Mouse (Mus musculus): ENCODE measurements around the gene Dysf. TPM values are rescaled to one million over a fixed set of nuclear protein-coding genes. Genes with fewer than 3 reads are reported as not detected.

Gene Dysf
- polyA plus RNA-seq, 1 experiment from 2014 or later, result 13.1 TPM

DNA sequence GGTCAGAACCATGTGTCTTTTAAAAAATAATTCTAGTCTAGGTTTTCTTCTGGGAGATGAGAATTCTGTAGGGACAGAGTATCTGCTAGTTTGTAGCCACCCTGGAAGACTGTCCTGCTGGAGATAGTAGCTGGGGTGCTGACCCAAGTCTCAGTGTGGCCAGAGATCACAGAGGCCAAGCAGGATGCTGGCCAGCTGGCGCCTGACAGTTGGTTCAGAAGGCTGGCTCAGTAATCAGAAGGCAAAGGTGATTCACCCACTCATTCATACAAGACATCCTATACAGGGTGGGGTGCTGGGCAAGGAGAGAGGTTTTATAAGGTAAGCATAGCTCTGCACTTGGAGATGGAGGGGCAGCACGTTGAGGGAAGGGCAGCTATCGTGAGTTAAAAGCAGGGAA is 204.7 kb downstream of the Dysf start:
- 41% methylated on average over 3 of the region's 3 CpGs for WGBS
- Histone ChIP-seq H3K27me3 (replicated peaks) (no peaks in the 10 kb centered on the region), H3K9ac (no peak overlapping the region; the same call in 1 of the 2 replicates), H3K4me1 (peaks cover 8% of the 10 kb centered on the region), H3K36me3 (peaks cover 17% of the 10 kb centered on the region), H3K27ac (replicated peaks) (no peak overlapping the region), H3K4me2 (no peak overlapping the region), H3K4me3 (no peak overlapping the region), H3K9me3 (no peaks in the 10 kb centered on the region; the same call in 1 of the 2 replicates)
- no peak for ATAC-seq (ENCODE audit: extremely low read depth, insufficient number of reproducible peaks, low FRiP score, low TSS enrichment)

DNA sequence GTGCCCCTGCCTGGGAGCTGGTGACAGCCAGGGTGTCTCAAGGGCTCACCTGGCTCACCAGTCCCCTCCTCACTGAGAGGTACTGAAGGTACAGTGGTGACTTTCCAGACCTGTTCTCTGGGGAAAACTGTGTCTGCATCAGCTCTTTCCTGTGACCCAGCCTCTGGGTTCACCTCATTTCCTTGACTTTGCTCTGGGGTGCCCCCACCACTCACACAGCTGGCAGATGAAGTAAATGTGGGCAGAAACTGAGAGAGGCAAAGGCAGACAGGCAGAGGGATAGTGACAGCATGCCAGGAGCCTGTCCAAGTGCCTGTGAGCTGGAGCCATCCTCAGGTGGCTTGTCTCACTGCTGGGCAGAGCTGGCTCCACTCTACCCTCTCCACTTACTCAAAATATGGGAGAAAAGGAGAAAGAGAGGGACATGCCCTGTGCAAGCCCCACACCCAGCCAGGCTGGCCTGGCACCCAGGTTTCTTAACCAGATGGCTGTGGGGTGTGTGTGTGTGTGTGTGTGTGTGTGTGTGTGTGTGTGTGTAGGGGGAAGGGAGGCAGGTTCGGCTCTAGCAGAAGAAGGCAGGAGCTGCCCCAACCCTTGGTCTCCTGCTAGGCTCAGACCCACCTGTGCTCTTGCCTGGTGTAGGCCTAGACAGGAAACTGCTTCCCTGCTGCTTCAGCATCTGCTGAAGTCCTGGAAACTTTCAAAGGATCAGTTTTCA is 209.0 kb downstream of the Dysf start:
- no peak overlapping the region for H3K9ac ChIP-seq
- H3K9me3 ChIP-seq, result no peaks in the 10 kb centered on the region
- no peak for ATAC-seq (ENCODE audit: extremely low read depth, insufficient number of reproducible peaks, low FRiP score, low TSS enrichment)
- no peak overlapping the region for H3K4me3 ChIP-seq
- no peaks in the 10 kb centered on the region for H3K27me3 ChIP-seq (replicated peaks)
- H3K36me3 ChIP-seq, result no peaks in the 10 kb centered on the region
- H3K27ac ChIP-seq (replicated peaks), result no peak overlapping the region
- H3K4me2 ChIP-seq, result no peak overlapping the region
- peaks cover 10% of the 10 kb centered on the region for H3K4me1 ChIP-seq
- no CpG with 5 or more reads among the region's 1 CpGs for WGBS

DNA sequence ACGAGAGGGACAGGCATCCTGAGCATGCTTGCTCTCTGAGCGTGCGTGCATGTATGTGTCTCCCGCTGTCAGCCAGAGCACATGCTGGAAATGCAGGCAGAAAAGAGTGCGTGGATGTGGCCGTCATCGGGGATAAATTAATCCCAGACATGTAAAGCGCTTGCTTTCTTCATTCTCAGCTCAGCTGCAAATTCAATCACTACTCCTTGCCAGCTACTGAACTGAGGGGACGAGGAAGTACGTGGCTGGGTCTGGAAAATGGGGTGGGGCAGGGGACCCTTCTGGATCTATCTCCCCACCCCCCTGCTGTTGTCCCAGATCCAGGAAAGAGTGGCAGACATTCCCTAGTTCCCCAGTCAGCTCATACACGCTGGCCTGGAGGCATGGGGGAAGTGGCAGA is 210.7 kb downstream of the Dysf start:
- H3K4me2 ChIP-seq, result no peak overlapping the region
- H3K27me3 ChIP-seq (replicated peaks), result no peaks in the 10 kb centered on the region
- H3K4me3 ChIP-seq, result no peak overlapping the region
- 0 out of 2 replicates have a peak, but pooled peaks have one; percentile 18 for ATAC-seq (ENCODE audit: extremely low read depth, insufficient number of reproducible peaks, low FRiP score, low TSS enrichment)
- peaks cover 10% of the 10 kb centered on the region for H3K4me1 ChIP-seq
- 58% methylated on average over 11 of the region's 11 CpGs for WGBS
- peak overlapping the region; percentile 8; the same call in 1 of the 2 replicates for H3K27ac ChIP-seq (replicated peaks)
- H3K9ac ChIP-seq, result no peak overlapping the region
- H3K36me3 ChIP-seq, result no peaks in the 10 kb centered on the region
- no peaks in the 10 kb centered on the region for H3K9me3 ChIP-seq

DNA sequence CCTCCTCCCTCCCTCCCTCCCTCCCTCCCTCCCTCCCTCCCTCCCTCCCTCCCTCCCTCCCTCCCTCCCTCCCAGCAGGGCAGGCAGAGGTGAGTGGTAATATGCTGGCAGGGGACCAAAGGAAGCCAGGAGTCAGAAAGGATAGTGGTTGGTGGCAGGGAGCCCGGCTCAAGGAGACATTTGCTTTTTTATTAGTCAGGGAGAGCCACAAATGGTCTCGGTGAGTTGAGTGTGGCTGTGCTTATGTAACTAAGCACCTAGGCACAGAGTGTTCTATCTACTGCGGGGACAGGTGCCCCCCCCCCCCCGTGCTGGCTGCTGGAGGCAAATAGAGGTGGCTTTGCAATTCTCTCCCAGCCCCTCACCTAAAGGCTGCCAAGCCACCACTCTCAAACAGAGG is 216.5 kb downstream of the Dysf start:
- Histone ChIP-seq H3K27me3 (replicated peaks) (peaks cover 5% of the 10 kb centered on the region; the same call in 1 of the 2 replicates), H3K4me3 (no peak overlapping the region), H3K36me3 (no peaks in the 10 kb centered on the region), H3K4me2 (no peak overlapping the region), H3K9ac (no peak overlapping the region), H3K9me3 (no peaks in the 10 kb centered on the region), H3K27ac (replicated peaks) (peak overlapping the region; percentile 67), H3K4me1 (peaks cover 39% of the 10 kb centered on the region)
- WGBS, result 21% methylated on average over 4 of the region's 4 CpGs
- no peak for ATAC-seq (ENCODE audit: extremely low read depth, insufficient number of reproducible peaks, low FRiP score, low TSS enrichment)

DNA sequence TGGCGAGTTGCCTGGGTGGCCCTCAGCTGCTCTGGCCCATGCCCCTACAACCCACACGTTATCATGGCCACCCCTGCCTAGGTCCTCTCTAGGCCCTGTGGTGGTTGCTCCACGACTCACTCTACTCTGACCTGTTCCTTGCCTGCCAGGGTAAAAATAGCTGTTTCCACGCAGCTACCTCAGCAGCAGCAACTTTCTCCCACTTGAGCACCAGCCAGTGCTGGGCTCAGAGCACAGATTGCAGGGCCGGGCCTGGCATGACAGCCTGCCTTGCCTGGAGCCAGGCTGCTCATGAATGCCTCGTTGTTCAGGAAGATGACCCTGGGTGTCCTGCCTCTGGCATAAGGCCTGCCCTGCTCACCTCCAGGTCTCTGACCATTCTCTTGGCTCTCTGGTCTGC is 217.2 kb downstream of the Dysf start:
- Histone ChIP-seq H3K4me3 (no peak overlapping the region), H3K36me3 (no peaks in the 10 kb centered on the region), H3K9me3 (no peaks in the 10 kb centered on the region), H3K27me3 (replicated peaks) (peaks cover 6% of the 10 kb centered on the region; the same call in 1 of the 2 replicates), H3K27ac (replicated peaks) (peak overlapping the region; percentile 67), H3K4me2 (no peak overlapping the region), H3K4me1 (peaks cover 46% of the 10 kb centered on the region), H3K9ac (no peak overlapping the region)
- WGBS, result 24% methylated on average over 6 of the region's 6 CpGs
- peak; percentile 35; the same call in 1 of the 2 replicates for ATAC-seq (ENCODE audit: extremely low read depth, insufficient number of reproducible peaks, low FRiP score, low TSS enrichment)

DNA sequence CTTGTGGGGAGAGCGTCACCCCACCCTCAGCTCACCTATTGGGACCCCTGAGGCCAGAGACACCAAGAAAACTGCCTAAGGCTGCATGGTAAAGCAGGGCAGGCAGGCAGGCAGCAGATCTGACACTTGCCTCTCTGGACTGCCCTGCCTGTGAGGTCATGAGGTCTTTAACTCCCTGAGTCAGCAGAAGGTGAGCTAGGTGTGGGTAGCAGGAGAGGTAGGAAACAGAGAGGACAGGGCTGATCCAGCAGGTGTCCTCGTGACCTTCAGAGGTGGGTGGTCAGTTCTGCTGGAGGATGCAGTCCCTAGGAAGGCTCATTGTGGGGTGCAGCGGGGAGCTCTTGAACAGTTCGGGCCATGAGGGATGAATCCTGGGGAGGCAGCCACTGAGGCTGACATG is 219.8 kb downstream of the Dysf start:
- H3K9ac ChIP-seq, result no peak overlapping the region; the same call in 1 of the 2 replicates
- no peak overlapping the region for H3K4me3 ChIP-seq
- peaks cover 6% of the 10 kb centered on the region; the same call in 1 of the 2 replicates for H3K27me3 ChIP-seq (replicated peaks)
- 72% methylated on average over 4 of the region's 4 CpGs for WGBS
- H3K4me1 ChIP-seq, result peaks cover 70% of the 10 kb centered on the region
- no peaks in the 10 kb centered on the region for H3K9me3 ChIP-seq
- H3K27ac ChIP-seq (replicated peaks), result no peak overlapping the region
- no peak for ATAC-seq (ENCODE audit: extremely low read depth, insufficient number of reproducible peaks, low FRiP score, low TSS enrichment)
- H3K36me3 ChIP-seq, result no peaks in the 10 kb centered on the region
- H3K4me2 ChIP-seq, result no peak overlapping the region

DNA sequence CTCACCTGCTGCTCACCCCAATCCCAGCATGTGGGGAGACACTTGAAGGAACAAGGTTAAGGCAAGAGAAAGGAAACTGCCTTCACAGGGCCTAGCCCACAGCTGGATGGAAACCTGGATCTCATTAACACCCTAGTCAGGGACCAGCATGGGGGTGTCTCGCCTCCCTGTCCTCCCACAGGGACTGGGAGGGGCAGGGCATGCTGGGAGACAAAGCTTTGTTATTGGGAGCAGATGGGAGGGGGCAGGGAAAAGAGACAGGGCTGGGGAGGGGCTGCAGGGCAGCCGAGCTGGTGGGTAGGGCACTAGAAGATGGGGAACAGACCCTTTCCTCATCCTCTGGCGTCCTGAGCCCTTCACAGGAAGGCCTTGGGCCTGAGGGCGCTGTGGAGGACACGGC is 220.4 kb downstream of the Dysf start:
- WGBS, result 42% methylated on average over 5 of the region's 5 CpGs
- no peak for ATAC-seq (ENCODE audit: extremely low read depth, insufficient number of reproducible peaks, low FRiP score, low TSS enrichment)

DNA sequence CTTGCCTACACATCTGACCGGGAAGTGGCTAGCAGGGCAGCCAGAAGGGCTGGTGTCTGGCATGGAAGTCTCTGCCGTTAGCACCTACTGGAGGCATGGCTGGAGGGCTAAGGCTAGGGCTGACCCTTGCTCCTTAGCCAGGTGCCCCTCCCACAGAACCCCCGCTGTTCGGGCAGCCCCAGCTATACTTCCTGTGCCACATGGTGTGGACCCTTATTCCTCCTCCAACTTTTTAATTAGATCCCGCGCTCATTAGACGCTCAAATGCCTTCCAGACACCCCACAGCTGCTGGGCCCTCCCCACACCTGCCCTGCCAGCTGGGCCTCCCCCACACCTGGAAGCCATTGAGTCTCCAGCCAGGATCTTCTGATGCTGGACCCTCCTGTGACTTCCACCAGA is 221.3 kb downstream of the Dysf start:
- WGBS, result 62% methylated on average over 7 of the region's 7 CpGs
- Histone ChIP-seq H3K4me1 (peaks cover 80% of the 10 kb centered on the region), H3K36me3 (no peaks in the 10 kb centered on the region), H3K27ac (replicated peaks) (no peak overlapping the region), H3K4me3 (no peak overlapping the region), H3K9me3 (no peaks in the 10 kb centered on the region), H3K4me2 (no peak overlapping the region), H3K9ac (no peak overlapping the region), H3K27me3 (replicated peaks) (peaks cover 6% of the 10 kb centered on the region; the same call in 1 of the 2 replicates)
- ATAC-seq (ENCODE audit: extremely low read depth, insufficient number of reproducible peaks, low FRiP score, low TSS enrichment), result no peak

More for the DNA sequence above, 220.4 kb downstream of the Dysf start:
- H3K27ac ChIP-seq (replicated peaks), result no peak overlapping the region
- no peak overlapping the region for H3K4me2 ChIP-seq
- H3K9me3 ChIP-seq, result no peaks in the 10 kb centered on the region
- peaks cover 6% of the 10 kb centered on the region; the same call in 1 of the 2 replicates for H3K27me3 ChIP-seq (replicated peaks)
- no peak overlapping the region for H3K9ac ChIP-seq
- no peak overlapping the region for H3K4me3 ChIP-seq
- peaks cover 75% of the 10 kb centered on the region for H3K4me1 ChIP-seq
- no peaks in the 10 kb centered on the region for H3K36me3 ChIP-seq

DNA sequence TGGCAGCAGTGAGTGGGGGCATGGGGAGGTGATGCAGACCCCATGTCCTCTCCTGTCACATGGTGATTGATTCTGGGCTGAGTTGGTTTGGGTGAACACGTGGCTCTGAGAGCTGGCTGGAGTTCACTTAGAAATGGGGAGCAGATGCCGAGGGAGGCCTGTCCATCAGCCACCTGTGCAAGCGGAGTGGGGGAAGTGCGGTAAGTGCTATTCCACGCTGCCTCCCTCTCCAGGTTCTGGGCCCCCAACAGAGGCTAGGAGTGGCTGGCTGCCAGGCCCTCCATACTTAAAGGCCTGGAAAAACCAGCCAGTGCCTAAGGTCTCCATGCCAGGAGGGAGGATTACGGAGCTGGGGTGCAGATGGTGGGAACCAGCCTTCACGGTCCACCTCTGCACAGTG is 222.7 kb downstream of the Dysf start:
- H3K4me1 ChIP-seq, result peaks cover 67% of the 10 kb centered on the region
- H3K27me3 ChIP-seq (replicated peaks), result peaks cover 6% of the 10 kb centered on the region; the same call in 1 of the 2 replicates
- no peaks in the 10 kb centered on the region for H3K9me3 ChIP-seq
- no peak overlapping the region; the same call in 1 of the 2 replicates for H3K9ac ChIP-seq
- WGBS, result 59% methylated on average over 7 of the region's 7 CpGs
- no peaks in the 10 kb centered on the region for H3K36me3 ChIP-seq
- ATAC-seq (ENCODE audit: extremely low read depth, insufficient number of reproducible peaks, low FRiP score, low TSS enrichment), result no peak
- no peak overlapping the region for H3K27ac ChIP-seq (replicated peaks)
- H3K4me2 ChIP-seq, result no peak overlapping the region
- no peak overlapping the region for H3K4me3 ChIP-seq

DNA sequence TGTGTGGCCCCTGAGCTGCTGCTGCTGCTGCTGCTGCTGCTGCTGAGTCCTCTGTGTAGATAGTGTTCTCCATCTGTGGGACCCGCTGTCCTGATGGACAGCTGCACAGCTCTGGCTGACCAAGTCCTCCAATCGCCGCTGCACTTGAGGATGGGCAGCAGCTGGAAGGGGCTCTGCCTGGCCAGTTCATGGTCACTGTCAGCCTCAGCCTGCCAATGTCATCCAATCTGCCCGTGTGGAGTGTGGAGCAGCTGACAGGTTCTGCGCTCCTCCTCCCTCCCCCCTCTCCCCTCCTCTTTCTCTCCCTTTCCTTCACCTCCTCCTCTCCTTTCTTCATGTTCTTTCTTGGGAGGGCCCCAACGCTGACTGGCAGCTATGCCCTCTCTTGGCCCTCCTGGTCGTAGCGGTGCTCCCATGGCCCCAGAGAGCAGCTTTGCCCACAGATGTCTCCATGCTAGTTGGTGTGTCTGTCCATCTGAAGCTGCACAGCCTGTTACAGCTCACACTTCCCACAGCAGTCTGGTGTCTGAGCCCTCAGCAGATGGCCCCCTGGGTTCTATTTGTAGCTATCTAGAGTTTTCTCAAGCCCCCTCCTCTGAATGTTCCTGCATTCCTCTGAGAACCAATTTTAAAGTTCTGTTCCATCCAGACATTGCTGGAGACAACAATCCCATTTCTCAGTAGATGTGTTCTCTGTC is 223.8 kb downstream of the Dysf start:
- no peak for ATAC-seq (ENCODE audit: extremely low read depth, insufficient number of reproducible peaks, low FRiP score, low TSS enrichment)
- Histone ChIP-seq H3K4me3 (no peak overlapping the region), H3K9me3 (no peaks in the 10 kb centered on the region), H3K27ac (replicated peaks) (no peak overlapping the region), H3K9ac (no peak overlapping the region), H3K4me2 (no peak overlapping the region), H3K36me3 (no peaks in the 10 kb centered on the region), H3K27me3 (replicated peaks) (peaks cover 6% of the 10 kb centered on the region; the same call in 1 of the 2 replicates), H3K4me1 (peaks cover 56% of the 10 kb centered on the region)
- WGBS, result 32% methylated on average over 8 of the region's 8 CpGs

DNA sequence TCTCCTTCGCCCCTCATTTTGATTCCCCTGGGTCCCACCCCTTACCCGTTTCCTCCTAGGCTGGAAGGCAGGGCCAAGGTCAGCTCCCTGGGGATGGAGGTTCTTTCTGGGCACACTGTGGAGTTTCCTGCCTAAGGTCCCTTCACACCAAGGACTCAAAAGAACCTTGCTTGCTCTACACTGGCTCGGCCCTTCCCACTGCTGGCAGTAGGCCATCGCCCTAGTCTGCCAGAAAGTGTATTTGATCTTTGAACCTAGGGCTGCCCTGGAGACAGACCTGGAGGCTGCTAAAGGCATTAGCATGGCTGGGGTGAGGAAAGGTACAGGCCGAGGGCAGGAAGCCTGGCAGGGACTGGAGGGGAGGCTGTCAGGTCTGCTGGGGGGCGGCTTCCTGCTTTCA is 225.4 kb downstream of the Dysf start:
- peaks cover 6% of the 10 kb centered on the region; the same call in 1 of the 2 replicates for H3K27me3 ChIP-seq (replicated peaks)
- H3K9me3 ChIP-seq, result no peaks in the 10 kb centered on the region
- no peak overlapping the region for H3K9ac ChIP-seq
- H3K4me1 ChIP-seq, result peaks cover 48% of the 10 kb centered on the region
- H3K27ac ChIP-seq (replicated peaks), result no peak overlapping the region
- H3K36me3 ChIP-seq, result no peaks in the 10 kb centered on the region
- H3K4me2 ChIP-seq, result no peak overlapping the region
- no peak overlapping the region for H3K4me3 ChIP-seq
- ATAC-seq (ENCODE audit: extremely low read depth, insufficient number of reproducible peaks, low FRiP score, low TSS enrichment), result no peak
- WGBS, result 52% methylated on average over 6 of the region's 6 CpGs

All from heart, embryonic 13.5 days (tissue).